Mouse (Mus musculus) kidney, adult 8-10 months (tissue): ENCODE results near the gene Eral1.
"Not testable (repeated sequence)": the region's sequence is repeated elsewhere in the genome, so short reads cannot be mapped to it uniquely, and the experiment has no call there.

ENCODE experiments used
- DNase-seq, 2 experiments: peaks; one replicate each; pipeline ENCODE4 v3.0.0; 2022

Eral1 gene

DNA sequence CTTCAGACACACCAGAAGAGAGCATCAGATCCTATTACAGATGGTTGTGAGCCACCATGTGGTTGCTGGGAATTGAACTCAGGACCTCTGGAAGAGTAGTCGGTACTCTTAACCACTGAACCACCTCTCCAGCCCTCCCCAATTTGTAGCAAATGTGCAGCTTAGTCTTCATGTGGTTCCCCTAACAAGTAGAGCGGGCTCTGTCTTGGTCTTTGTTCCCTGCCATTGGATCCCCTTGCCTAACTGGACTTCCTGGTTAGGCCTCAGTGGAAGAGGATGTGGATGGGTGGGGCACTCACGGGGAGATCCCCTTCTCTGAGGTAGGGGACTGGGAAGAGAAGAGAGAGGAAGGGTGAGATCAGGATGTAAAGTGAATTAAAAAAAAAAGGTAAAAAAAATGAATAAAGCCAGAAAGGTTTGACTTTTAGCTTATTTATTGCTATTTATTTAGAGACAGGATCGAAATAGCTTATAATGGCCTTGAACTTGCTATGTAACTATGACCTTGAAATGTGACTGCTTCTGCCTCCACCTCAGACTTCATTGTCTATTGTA, 6.8 kb upstream of the Eral1 start:
- no peak for DNase-seq

DNA sequence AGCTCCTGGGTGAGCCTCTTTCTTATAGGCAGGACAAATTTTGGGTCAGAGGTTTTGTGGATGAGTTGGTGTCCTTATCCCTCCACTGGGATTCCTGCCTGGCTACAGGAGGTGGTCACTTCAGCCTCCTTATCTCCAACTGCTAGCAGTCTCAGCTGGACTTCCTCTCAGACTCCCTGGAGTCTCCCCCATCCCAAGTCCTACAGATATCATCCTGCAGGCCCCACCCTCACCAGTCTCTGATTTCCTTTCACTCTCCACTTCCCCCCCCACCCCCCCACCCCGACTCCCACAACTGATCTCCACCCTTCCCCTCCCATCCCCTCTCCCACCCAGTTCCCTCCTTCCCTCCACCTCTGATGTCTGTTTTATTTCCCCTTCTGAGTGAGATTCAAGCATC, 3.4 kb upstream of the Eral1 start:
- no peak for DNase-seq

GRCm38 (mm10) chr11:78074666-78075065, 5.5 kb downstream of the Eral1 start:
- DNase-seq = no peak

DNA sequence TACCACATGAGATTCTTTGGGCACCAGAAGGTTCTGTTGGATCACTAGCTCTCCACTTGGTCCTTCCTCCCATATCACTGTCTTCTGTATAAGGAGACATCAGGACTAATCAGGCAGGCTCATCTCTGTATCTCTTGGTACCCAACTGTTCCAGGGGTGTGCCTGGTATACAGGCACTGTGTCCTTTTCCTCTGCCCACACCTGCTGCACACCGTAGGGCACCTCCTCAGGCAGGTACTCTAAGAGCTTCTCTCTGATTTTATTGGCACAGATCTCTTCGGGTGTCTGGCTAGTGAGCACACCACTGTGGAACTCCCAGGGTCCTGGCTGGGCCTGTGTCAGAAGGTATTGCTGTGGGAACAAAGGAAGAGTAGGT, 5.9 kb downstream of the Eral1 start:
- no peak for DNase-seq

DNA sequence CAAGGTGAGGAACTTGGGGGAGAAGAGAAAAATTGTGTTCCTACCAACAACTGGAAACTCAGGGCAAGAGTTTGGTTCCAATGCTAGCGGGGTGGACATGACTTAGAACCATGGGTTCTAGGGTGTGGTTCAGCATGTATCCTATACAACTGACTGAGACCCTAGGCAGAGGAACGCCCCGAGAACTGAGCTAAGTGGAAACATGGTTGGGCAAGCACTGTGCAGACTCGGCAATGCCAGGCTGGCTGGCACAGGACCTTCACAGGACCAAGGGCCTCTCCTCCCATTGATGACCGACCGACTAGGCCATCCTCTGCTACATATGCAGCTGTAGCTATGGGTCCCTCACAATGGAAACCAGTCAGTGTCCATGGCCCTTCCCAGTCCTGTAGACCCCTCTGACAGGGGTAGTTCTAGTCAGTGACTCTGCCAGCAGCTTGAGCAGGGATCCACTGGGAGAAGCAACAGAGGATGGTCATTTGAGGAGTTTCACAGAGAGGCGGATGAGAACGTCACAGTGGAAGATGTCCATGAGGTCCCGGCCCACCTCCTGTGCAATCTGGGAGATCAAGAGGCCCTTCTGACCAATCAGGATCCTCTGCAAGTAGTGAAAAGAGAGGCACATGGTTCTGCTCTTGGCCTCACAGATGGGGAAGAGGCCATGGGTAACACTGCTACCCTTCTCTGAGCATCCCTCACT, 6.5 kb downstream of the Eral1 start:
- no peak for DNase-seq

- DNase-seq = no peak
Observed at GRCm38 (mm10) chr11:78072425-78073130, 7.6 kb downstream of the Eral1 start.

DNA sequence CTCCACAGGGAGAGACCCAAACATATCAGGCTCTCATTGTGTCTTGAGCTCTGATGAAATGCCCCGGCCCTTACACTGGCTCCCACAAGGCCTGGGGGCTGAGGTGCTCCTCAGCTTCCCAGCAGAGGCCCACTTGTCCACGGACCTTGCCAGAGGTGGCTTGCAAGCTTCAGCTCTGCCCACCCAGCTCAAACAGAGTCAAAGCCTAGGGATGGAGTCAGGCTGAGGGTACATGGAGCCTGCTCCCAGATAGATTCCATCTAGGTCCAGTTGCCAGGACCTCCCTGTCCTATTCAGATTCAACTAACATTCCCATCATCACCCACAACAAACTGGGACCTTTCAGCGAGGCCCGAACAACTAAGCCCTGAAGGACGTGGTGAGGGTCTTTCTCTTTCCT, 8.2 kb downstream of the Eral1 start:
- no peak for DNase-seq

- no peak for DNase-seq
Observed at GRCm38 (mm10) chr11:78069646-78070045, 10.5 kb downstream of the Eral1 start.

DNA sequence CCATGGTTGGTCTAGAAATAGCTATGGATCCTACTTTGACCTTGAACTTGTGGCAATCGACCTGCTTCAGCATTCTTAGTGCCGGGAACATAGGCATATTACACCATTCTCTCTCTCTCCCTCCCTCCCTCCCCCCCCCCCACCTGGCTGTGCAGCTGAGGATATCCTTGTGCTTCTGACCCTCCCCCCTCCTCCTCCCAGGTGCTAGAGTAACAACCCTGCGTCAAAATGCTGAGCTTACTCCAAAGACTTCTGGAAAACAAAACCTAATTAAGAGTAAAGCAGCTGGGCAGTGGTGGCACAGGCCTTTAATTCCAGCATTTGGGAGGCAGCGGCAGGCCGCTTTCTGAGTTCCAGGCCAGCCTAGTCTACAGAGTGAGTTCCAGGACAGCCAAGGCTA, 11.1 kb downstream of the Eral1 start:
- no peak for DNase-seq

DNA sequence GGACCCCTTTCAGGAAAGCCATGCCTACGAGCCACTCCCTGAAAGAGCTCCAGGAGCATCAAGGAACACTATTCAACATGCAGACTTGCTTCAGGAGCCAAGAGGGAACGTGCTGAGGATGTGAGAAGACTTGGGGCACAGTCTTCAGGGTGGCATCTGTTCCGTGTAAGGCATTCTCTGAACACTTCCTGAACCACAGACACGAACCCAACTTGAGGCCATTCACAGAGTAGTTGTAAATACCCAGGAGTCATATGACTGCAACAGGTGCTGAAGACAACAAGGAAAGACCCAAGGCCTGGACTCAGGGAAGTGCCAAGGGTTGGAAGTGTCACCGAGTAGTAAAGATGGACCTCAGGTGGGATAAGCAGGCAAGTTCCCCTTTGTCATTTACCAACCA, 12.6 kb downstream of the Eral1 start:
- no peak for DNase-seq

DNA sequence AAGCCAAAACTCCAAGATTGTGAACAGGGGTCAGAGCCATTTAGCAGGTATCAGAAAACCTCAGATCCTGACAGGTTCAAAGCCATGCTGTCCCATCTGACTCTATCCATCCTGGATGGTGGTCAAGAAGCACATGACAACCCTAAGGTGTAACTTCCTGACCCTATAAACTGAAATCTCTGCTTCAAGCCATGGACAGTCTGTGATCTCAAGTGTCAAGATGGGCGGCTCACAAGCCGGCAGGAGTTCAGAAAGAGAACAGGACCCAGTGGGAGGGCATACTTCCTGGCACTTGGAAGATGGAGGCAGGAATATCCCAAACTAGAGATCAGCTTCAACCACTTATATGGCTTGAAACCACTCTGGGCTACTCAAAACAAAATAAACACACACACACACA, 13.5 kb downstream of the Eral1 start:
- no peak for DNase-seq

DNA sequence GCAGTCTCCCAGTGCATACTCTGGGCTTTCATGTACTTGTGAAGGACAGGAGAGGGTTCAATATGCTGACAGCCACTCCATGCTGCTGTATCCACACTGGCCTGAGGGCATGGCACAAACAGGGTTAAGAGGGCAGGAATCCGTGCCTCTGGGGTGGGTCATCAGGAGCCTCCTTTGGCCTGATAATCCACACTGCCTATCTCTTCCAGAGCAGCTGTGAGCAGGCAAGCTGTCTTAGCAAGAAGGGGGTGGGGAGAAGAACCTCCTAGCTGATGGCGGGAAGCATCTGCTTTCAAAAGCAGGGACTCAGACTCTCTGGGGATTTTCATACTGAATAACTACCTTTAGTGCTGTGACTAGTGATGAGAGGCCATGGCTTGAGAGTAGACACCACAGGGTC, 14.3 kb downstream of the Eral1 start:
- no peak for DNase-seq

GRCm38 (mm10) chr11:78062563-78062962, 17.6 kb downstream of the Eral1 start:
- no peak for DNase-seq

GRCm38 (mm10) chr11:78059833-78060757, 20.1 kb downstream of the Eral1 start:
- peak; percentile 74 to 83 for DNase-seq

DNA sequence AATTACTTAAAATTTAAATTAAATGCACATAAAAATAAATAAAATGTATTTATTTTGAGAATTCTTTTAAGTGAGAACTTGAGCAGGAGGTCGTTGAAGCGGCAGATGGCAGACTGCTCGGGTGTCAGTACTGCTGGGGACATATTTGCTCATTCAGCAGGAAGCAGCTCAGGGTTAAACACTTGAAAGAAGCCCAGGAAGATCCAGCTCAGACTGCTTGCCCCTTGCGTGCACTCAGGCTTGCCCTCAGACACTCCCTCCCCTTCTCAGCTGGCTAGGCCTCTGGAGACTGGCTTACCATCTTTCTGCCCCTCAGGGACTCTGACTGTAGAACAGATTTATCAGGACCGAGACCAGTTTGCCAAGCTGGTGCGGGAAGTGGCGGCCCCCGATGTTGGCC, 23.2 kb downstream of the Eral1 start:
- DNase-seq = no peak

GRCm38 (mm10) chr11:78053078-78053477, 27.1 kb downstream of the Eral1 start:
- DNase-seq = no peak

DNA sequence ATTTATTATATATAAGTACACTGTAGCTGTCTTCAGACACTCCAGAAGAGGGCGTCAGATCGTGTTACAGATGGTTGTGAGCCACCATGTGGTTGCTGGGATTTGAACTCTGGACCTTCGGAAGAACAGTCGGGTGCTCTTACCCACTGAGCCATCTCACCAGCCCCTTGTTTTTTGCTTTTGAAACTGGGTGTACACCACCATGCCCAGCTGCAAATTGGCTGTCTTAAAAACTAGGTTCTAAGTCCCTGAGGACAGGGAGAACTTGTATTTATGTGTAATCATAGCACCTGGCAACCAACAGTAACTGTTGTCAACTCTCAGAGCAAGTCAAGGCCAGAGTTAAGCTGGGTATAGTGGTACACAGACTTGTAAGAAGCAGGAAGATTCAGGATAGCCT, 31.5 kb downstream of the Eral1 start:
- DNase-seq = not testable (repeated sequence)

GRCm38 (mm10) chr11:78044758-78045251, 35.4 kb downstream of the Eral1 start:
- DNase-seq = peak; percentile 91 to 93

DNA sequence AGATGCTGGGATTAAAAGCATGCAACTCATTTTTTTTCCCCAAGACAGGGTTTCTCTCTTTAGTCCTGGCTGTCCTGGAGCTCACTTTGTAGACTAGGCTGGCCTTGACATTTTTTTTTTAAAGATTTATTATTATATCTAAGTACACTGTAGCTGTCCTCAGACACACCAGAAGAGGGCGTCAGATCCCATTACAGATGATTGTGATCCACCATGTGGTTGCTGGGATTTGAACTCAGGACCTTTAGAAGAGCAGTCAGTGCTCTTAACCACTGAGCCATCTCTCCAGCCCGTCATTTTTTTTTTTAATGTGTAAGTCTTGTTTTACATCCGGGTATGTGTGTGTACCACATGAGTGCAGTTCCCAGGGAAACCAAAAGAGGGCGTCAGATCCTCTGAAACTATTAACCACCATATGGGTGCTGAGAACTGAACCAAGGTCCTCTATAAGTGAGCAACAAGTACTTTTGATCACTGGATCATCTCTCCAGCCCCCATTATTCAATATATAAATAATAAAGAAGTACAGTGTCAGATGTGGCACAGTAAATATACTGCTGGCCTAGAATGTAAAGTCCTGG, 37.8 kb downstream of the Eral1 start:
- not testable (repeated sequence) for DNase-seq

DNA sequence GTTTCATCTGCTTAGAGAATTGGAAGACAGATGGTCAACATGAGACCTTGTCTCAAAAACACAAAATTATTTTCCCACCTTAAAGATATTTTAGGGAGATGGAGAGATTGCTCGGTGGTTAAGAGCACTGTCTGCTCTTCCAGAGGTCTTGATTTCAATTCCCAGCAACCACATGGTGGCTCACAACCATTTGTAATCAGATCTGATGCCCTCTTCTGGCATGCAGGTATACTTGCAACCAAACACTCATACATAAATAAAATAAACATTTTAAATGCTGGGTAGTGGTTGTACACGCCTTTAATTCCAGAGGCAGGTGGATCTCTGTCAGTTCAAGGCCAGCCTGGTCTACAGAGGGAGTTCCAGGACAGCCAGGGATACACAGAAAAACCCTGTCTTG, 39.3 kb downstream of the Eral1 start:
- no peak for DNase-seq

DNA sequence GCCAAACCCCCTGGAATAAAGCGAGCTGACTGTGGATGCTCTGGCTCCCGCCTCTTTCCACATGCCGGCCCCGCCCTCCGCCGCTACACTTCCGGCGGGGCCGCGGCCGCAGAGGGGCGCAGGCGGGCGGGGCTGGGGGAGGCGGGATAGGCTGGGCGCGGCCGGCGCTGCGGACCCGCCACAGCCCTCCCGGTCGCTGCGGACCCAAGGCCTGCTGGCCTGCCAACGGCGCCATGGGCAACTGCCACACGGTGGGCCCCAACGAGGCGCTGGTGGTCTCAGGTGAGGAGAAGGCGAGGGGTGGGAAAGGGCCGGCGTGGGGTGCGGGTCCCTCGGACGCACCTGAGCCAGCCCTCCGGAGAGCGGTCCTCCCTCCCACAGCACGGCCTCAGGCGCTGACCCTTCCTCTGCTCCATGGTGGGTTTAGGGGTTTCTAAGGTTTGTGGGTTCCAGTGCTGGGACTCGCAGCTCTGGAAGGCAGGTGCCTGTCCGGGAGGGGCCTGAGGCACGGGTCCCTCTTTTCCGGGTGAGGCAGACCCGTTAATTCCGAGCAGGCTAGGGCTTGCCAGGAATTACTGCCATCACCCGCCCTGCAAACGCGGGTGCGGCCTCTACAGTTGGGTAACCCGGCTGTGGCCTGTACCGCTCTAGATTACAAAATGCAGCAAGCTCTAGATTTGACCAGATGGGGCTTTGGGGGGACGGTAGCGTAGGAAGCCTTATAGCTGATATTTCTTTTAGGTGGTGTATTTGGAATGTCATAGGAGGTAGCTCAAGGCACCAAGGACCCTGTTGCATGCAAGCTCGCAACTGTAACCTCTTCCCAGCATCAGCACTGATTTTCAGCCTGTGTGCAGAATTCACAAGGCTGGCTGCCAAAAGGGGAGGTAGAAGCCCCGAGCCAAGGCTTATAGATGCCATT, 42.1 kb downstream of the Eral1 start, which contains the start of gene Flot2:
Gene Flot2 (plus strand): TSS at position 101 of the 922 bp plus-strand sequence.
- DNase-seq = peak in 1 of 2 experiments; percentile 32
